In the genomic region with DNA sequence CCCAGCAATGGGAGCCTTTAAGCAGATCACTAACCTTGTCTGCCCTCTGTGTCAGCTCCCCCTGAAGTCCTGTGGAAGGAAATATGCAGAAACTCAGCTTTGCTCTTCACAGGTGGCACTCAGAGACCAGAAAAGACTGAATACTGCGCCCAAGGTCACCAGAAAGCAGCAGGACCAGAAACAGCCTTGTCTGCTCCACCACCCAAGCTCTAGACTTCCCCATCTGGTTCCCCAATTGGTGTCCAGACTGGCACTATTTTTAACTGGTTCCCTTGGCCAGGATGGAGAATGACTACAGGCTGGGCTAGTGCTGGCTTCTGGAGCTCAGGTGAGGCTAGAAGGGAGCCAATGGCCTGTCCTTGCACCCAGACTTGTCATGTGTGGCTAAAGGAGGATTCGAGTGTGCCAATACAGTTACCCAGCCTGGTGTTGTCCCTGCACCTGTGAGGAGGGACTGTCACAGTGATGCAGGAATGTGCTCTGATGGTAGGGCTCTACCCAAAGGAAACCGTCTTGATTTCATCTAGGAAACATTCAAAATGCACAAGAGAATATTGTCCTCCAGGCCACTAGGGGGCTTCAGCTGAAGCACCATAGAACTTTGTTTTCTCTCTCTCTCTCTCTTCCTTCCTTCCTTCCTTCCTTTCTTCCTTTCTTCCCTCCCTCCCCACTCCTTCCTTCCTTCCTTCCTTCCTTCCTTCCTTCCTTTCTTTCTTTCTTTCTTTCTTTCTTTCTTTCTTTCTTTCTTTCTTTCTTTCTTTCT, we compare ENCODE assay signal across 14 mouse cellular contexts. TPM values are rescaled to one million over a fixed set of nuclear protein-coding genes. Genes with fewer than 3 reads are reported as not detected.
DNase-seq lines count a peak whose midpoint lies in the region; ATAC-seq and TF ChIP-seq lines count a peak whose summit lies in the region.
"Had no signal": no experiment of that assay in that cellular context is flagged by ENCODE, and none has a peak within 500 bp of the region (broad histone marks: within the 10 kb centered on the region; RNA-seq: fewer than 3 reads in every experiment).

No protein-coding gene starts in this region.

- no peaks in the 10 kb centered on the region for H3K9me3 ChIP-seq in heart, embryonic 10.5 days
- no peaks in the 10 kb centered on the region for H3K9me3 ChIP-seq in lung, postnatal 0 days (ENCODE audit: low read length)
- H3K9me3 ChIP-seq: embryonic facial prominence, embryonic 12.5 days; heart, embryonic 15.5 days; midbrain, embryonic 13.5 days had no signal

- no peak for DNase-seq in heart, adult 2 months
- no peak for DNase-seq in heart, embryonic 10.5 days (ENCODE audit: low spot score)
- no peak for DNase-seq in lung, postnatal 0 days (ENCODE audit: low spot score)
- no peak for DNase-seq in lung, postnatal 10 days
- no peak for DNase-seq in MN1 (ENCODE audit: low spot score)
- DNase-seq: cerebellum, adult 11-12 months; kidney, adult 2 months; spleen, adult 18-20 months; thymus, postnatal 4 days had no signal

- no peak for TF ChIP-seq EP300 in heart, adult 2 months (IDR thresholded peaks at IDR 0.05; ENCODE audit: insufficient read depth, low read depth, low read length)
- no peak for TF ChIP-seq EP300 in lung, postnatal 0 days (IDR thresholded peaks at IDR 0.05)

- no peaks in the 10 kb centered on the region for H3K36me3 ChIP-seq in heart, adult 2 months (ENCODE audit: control insufficient read depth, insufficient read depth, low read length)
- no peaks in the 10 kb centered on the region for H3K36me3 ChIP-seq in heart, embryonic 10.5 days
- H3K36me3 ChIP-seq in lung, postnatal 0 days (ENCODE audit: insufficient read depth, low read length): no peaks in the 10 kb centered on the region
- H3K36me3 ChIP-seq: embryonic facial prominence, embryonic 12.5 days; heart, embryonic 15.5 days; midbrain, embryonic 13.5 days had no signal

- H3K4me1 ChIP-seq in heart, adult 2 months (ENCODE audit: control insufficient read depth, insufficient read depth, low read length): peaks cover 6% of the 10 kb centered on the region
- peaks cover 5% of the 10 kb centered on the region; the same call in 1 of the 2 replicates for H3K4me1 ChIP-seq in heart, embryonic 10.5 days
- no peaks in the 10 kb centered on the region for H3K4me1 ChIP-seq in lung, postnatal 0 days (ENCODE audit: insufficient read depth, low read depth, low read length)
- no peaks in the 10 kb centered on the region for H3K4me1 ChIP-seq in bone marrow macrophage, adult 2 months (ENCODE audit: control insufficient read depth, insufficient read depth, low read length)
- H3K4me1 ChIP-seq: embryonic facial prominence, embryonic 12.5 days; midbrain, embryonic 13.5 days had no signal

- no peak overlapping the region for H3K4me3 ChIP-seq in heart, adult 2 months
- H3K4me3 ChIP-seq in heart, embryonic 10.5 days: no peak overlapping the region
- no peak overlapping the region for H3K4me3 ChIP-seq in lung, postnatal 0 days (ENCODE audit: low read depth, low read length)
- H3K4me3 ChIP-seq in bone marrow macrophage, adult 2 months (ENCODE audit: insufficient read depth, low read length): no peak overlapping the region
- H3K4me3 ChIP-seq: embryonic facial prominence, embryonic 12.5 days; heart, embryonic 15.5 days; midbrain, embryonic 13.5 days had no signal

- TF ChIP-seq CTCF in heart, adult 2 months (IDR thresholded peaks at IDR 0.05): peak; percentile 36
- peak; percentile 42 for TF ChIP-seq CTCF in lung, postnatal 0 days (IDR thresholded peaks at IDR 0.05)
- peak; percentile 13; the same call in 1 of the 2 replicates for TF ChIP-seq CTCF in bone marrow macrophage, adult 2 months (IDR thresholded peaks at IDR 0.05; ENCODE audit: low read depth, low read length)

- no peak for TF ChIP-seq POLR2A in heart, adult 2 months (IDR thresholded peaks at IDR 0.05; ENCODE audit: insufficient read depth, low read depth, low read length)
- TF ChIP-seq POLR2A in bone marrow macrophage, adult 2 months (IDR thresholded peaks at IDR 0.05; ENCODE audit: borderline replicate concordance, low read depth, low read length): no peak

- H3K27me3 ChIP-seq in heart, adult 2 months (ENCODE audit: control insufficient read depth, insufficient read depth, low read length): no peaks in the 10 kb centered on the region
- H3K27me3 ChIP-seq in heart, embryonic 10.5 days (ENCODE audit: insufficient read depth, poor library complexity, severe bottlenecking): no peaks in the 10 kb centered on the region
- no peaks in the 10 kb centered on the region for H3K27me3 ChIP-seq in lung, postnatal 0 days (replicated peaks; ENCODE audit: insufficient read depth, low read length)
- H3K27me3 ChIP-seq: embryonic facial prominence, embryonic 12.5 days; heart, embryonic 15.5 days; midbrain, embryonic 13.5 days had no signal

- H3K4me2 ChIP-seq in lung, postnatal 0 days (replicated peaks; ENCODE audit: low read depth, low read length): no peak overlapping the region
- H3K4me2 ChIP-seq: embryonic facial prominence, embryonic 12.5 days; heart, embryonic 15.5 days; midbrain, embryonic 13.5 days had no signal

- intact Hi-C loops in heart, adult 2 months (cut with DNase I): no loop called here

- no peak for ATAC-seq in lung, postnatal 0 days
- ATAC-seq in erythroblast, adult 5-6 weeks (replicated peaks; ENCODE audit: low FRiP score, poor library complexity, severe bottlenecking): no peak
- ATAC-seq: midbrain, embryonic 13.5 days had no signal

- H3K79me2 ChIP-seq in heart, adult 2 months (replicated peaks; ENCODE audit: control insufficient read depth, insufficient read depth, low read length): no peaks in the 10 kb centered on the region

- H3K27ac ChIP-seq in heart, adult 2 months: no peak overlapping the region
- H3K27ac ChIP-seq in heart, embryonic 10.5 days: no peak overlapping the region
- H3K27ac ChIP-seq in lung, postnatal 0 days (ENCODE audit: low read length): no peak overlapping the region
- H3K27ac ChIP-seq in bone marrow macrophage, adult 2 months (ENCODE audit: insufficient read depth, low read depth, low read length): no peak overlapping the region
- H3K27ac ChIP-seq: embryonic facial prominence, embryonic 12.5 days; heart, embryonic 15.5 days; midbrain, embryonic 13.5 days had no signal

- H3K9ac ChIP-seq in heart, adult 2 months (ENCODE audit: low read depth, low read length): no peak overlapping the region
- no peak overlapping the region for H3K9ac ChIP-seq in lung, postnatal 0 days (replicated peaks; ENCODE audit: low read depth)
- H3K9ac ChIP-seq: embryonic facial prominence, embryonic 12.5 days; heart, embryonic 15.5 days; midbrain, embryonic 13.5 days had no signal

- WGBS in heart, adult 2 months: 80% methylated on average over 3 of the region's 3 CpGs
- WGBS in heart, embryonic 10.5 days: 72% methylated on average over 3 of the region's 3 CpGs
- 78% methylated on average over 3 of the region's 3 CpGs for WGBS in lung, postnatal 0 days

RNA-seq across cellular contexts. Expression of gene Ksr1, which starts 38.1 kb away (rescaled TPM):
- 1 to 10 TPM; 5.1 to 7.0 TPM for total RNA-seq in heart, adult 2 months (2021)
- 6.7 and 7.8 TPM in 2 replicates for polyA plus RNA-seq in heart, adult 2 months (2012; rRNA removed)
- polyA plus RNA-seq in heart, embryonic 10.5 days (2016; fragmentation: Nextera tagmentation; extraction: Ambion mirVana): 1.9 and 3.3 TPM in 2 replicates
- 2.3 TPM in 2 replicates for polyA plus RNA-seq in lung, postnatal 0 days (2015; fragmentation: Nextera tagmentation; extraction: Ambion mirVana)
- polyA plus RNA-seq in bone marrow macrophage, adult 2 months (2012; ENCODE audit: insufficient read depth, insufficient read length, missing spikeins): 3.7 and 6.0 TPM in 2 replicates
- total RNA-seq in erythroblast, adult 5-6 weeks (2015; ENCODE audit: low replicate concordance): 4.2 and 6.3 TPM in 2 replicates
- total RNA-seq in erythroblast, adult 5-6 weeks (2017; ENCODE audit: low replicate concordance): 7.2 and 21.1 TPM in 2 replicates
